Mouse (Mus musculus) frontal cortex, postnatal 14 days (tissue): ENCODE data around the gene Lrrc27.

Source experiments
- DNase-seq, 2 experiments: peaks; one replicate each; pipeline ENCODE4 v3.0.0; 2022; ENCODE audit warnings: low spot score in 2 of 2

The Lrrc27 gene

DNA sequence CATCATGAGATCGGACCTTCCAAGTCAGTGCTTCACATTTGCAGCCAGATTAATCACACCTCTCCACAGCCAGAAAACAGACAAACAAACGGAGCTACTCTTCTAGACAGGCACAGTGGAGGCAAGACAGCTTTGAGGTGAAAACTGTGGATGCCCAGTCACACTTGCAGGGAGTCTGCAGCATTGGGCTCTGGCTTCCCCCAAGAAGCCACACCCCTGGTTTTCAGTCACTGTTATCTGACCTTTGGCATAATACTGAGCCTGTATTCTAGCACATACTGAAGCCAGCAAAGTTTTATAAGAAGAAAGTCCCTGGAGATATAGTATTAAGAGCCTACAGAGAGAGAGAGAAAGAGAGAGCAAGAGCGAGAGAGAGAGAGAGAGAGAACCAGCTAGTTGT, 26.6 kb downstream of the Lrrc27 start:
- no peak for DNase-seq

DNA sequence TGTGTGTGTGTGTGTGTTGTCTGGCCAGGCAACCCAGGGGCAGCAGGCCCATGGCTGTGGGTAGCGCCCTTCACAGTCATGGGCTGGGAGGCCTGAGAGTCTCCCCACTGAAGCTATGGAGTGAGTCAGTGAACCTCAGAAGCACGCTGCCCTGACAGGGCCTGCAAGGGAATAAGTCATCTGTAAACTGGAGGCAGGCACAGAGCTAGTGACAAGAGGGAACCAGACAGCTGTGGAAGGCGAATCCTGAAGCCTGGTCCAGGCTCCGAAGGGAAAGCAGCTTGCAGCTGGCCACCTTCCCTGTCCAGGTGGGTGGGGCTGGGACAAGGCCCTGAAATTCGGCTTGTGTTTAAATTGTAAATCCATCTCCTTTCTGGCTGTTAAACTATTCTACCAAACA, 33.3 kb downstream of the Lrrc27 start:
- DNase-seq, result no peak

DNA sequence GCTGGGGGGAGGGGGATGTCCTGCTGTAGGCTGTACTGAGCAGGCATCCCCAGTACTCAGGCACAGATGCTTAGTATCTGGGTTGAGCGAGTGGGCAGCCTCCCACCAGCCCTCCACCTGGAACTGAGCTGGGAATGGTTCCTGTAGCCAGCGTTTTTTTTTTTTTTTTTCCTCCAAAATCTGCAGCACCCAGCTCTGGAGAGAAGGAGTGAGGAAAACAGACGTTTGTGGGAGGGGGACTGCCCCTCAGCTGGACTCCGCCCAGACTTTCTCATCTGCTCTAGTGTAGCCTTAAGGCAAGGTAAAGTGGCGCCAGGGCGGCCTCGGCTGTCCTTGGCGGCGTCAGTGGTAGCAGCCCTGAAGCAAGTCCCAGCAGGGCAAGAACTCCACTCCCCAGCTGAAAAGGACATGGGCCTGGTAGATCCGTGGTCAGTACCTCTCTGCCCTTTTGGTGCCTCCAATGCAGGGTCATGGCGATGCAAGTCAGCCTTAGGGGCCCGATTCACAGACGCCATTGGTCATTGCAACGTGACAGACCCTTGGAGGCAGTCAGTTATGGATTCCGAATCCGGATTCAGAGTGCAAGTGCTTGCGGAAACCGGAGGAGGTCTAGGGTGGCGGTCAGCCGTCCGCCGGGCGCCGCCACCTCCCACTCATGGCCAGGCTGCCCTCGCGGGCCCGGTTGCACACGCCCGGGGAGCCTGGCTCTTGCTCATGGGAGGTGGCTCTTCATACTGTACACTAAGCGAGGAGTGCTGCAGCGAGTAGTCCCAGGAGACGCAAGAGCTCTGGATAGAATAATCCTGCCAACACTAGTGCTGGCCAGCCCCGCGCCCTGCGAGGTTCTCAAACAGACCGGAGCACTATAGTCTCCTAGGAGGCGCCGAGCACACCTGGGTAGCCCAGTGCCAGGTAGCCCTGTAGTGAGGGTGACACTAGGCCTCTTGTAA, 34.4 kb downstream of the Lrrc27 start:
- peak in 1 of 2 experiments; percentile 27 for DNase-seq

DNA sequence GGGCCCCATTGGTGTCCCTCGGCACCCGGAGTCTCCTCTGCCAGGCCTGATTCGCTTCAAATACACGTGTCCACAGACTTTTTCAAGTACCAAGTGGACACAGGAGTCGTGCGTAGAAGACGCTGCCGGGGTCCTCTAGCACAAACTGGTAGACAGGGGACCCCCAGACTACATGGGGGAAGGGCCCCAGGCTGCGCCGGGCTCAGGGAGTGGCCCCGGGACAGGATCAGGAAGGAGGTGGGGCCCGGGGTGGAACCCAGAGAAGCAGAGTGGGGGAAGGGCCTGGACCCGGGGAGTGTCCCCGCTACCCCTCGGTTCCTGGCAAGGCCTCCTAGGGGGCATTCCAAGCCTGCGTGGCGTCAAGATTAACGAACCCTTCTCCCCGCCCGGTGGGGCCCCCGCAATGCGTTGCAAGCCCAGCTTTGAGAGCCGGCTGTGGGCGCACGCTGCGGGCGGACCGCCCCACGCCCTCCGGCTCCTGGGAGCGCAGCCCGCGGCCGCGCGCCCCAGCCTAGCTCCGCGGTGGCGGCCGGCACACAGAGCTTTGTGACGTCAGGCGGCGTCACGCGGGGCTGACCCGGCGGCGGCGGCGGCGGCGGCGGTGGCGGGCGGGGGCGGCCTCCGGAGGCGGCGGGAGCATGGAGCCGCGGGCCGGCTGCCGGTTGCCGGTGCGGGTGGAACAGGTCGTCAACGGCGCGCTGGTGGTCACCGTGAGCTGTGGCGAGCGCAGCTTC, 35.3 kb downstream of the Lrrc27 start, which contains the start of gene Pwwp2b:
Pwwp2b (plus strand) TSS at position 602 of the 734 bp plus-strand sequence.
- peak in 1 of 2 experiments; percentile 51 for DNase-seq

DNA sequence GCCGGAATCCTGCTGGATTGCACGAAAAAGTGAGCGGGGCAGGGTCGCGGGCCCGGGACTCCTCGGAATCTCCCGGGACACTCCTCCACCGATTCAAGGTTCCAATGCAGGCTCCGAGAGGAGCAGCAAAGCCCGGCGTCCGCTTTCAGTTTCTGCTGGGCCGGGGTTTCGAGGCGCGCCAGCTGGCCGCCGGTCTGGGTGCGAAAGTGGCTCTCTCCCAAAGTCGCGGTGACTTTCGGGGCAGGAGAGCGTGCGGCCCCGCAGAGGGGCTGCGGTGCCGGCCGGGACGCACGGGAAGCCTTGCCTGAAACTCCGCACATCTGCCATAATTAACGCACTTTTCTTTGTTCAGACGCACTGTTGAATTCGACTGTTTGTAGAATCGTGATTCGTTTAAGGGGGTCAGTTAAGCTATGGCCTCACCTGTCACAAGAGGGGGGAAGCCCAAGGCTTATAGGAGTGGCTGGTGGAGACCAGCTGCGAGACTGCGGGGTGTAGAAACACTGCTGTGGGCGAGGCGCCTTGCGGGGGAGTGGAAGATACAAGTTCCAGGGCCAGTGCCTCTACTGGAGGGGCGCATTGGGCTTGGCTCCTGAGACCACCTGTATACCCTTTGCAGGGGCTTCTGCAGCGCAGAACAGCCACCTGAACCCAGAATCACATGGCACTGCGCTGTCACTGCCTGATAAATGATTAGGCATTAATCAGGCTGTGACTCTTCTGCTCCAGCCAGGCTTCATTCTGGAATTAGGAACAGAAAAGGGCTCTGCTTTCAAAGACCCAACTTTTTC, 36.0 kb downstream of the Lrrc27 start:
- no peak for DNase-seq

DNA sequence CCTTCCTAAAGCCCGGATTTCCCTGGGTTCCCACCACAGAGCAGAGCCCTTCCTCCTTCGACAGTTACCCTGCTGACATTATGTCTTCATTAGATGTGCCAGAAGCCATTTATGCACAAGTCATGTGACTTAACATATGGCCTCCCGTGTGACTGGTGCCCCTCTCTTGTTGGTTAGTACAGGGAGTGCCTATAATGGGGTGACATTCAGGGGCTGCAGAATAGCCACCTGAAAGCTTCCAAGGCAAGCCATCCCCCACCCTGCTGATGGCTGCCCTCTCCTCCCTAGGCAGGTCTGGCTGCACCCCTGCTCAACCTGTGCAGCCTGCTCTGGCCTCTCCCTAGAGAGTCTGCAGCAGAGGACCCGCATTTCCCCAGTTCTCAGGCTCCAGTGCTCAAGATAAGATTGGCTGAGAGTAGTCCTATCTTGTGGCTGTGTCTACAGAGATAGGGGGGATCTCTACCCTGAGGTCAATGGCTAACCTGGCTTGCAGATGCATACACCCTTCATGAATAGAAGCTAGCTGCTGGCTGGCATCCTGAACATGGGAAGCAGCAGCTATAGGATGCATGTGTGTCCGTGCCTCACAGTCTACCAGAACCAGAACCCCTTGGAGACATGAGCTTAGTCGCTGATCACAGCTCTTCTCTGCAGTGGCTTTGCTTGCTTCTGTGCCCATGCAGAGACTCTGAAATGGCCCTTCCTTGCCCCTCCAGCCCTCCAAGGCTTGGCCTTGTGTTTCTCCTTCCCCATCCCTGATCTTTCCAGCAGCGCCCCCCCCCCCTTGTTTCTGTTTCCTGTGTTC, 36.8 kb downstream of the Lrrc27 start:
- DNase-seq, result no peak

DNA sequence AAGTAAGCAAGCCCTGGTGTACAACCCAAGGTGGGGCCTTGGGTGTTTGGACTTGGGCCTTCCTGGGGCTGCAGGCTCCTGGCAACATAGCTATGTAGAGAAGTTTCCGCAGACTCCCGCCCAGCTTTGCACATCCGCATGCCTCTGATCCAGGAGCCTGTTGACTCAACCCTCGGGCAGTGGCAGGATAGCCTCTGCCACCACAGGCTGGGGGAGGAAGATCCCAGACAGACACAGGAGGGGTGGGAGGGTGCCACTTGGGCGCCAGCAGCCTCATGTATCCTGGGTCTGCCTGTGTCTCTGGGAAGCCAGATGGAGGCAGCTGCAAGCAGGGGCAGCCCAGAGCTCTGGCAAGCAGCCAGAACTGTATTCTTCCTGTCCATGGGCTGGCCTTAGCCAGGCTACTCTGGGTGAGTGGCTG, 39.1 kb downstream of the Lrrc27 start:
- no peak for DNase-seq

DNA sequence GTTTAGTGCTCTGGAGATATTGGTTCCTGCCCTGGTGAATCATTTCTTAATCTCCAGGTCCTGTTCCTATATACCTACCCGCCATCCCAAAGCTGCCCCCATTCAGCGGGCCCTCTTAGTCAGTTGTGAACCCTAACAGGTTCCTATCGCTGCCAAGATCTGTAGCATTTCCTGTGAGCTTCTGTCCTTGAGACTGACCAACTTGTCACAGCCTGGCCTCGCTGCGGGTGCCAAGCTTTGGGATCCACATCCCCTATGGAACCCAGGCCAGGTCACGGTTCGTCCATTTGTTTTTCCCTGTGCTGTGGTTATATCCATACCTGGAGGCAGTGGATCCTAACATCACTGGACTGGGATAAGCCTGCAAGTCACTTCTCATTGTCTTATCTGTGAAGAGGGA, 39.8 kb downstream of the Lrrc27 start:
- no peak for DNase-seq

DNA sequence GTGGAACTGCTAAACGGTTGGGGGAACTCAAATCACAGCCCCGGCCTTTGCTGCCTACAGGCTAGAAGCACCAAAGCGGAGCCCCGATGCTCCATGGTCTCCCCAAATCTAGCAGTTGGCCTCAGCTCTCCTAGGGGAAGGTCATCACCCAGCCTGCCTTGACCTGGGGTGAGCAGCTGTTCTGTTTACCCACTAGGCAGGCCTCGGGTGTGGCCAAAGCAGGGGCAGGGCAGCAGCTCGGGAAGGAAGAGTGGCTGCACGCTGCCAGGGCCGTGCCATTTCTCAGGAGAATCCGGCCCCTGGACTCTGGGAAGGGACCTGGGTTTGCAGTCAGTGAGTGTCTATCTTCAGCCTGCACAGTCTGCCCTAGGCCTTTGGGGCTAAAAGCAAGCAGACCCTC, 40.2 kb downstream of the Lrrc27 start:
- DNase-seq, result no peak

DNA sequence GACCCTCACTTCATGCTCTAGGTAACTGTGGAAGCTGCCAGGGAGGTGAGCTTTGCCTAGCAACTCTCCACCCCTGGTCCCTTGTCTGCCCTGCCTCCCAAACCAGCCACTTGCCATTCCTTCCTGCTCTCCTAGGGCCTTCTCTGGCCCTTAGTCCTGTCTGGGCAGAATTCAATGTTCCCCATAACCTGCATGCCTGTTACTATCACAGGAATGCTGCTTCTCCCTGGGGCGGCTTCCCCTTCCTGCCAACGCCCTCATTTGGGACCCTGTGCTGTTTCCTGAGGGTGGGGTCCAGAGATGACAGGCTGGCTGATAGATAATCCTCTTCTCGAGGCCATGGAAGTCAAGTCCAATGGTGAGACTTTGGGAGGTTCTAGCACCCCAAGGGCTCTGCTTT, 40.7 kb downstream of the Lrrc27 start:
- DNase-seq, result no peak

DNA sequence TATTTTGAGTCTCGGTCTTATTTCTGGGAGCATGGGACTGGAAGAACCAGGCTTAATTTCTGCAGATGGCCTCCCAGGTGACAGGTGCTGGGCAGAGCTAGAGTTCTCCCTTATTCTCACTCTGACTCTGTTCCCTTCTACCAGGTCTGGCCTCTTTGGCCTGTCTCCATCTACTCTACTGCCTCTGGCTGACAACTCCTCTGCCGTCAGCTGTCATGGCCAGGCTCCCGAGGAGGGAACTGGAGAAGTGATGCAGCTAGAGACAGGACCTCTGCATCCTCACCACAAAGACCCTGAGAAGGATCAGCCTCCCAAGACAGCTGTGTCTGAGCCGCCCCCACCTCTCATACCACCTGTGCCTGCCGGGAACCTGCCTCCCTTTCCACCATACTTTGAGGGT, 41.8 kb downstream of the Lrrc27 start:
- DNase-seq, result no peak

DNA sequence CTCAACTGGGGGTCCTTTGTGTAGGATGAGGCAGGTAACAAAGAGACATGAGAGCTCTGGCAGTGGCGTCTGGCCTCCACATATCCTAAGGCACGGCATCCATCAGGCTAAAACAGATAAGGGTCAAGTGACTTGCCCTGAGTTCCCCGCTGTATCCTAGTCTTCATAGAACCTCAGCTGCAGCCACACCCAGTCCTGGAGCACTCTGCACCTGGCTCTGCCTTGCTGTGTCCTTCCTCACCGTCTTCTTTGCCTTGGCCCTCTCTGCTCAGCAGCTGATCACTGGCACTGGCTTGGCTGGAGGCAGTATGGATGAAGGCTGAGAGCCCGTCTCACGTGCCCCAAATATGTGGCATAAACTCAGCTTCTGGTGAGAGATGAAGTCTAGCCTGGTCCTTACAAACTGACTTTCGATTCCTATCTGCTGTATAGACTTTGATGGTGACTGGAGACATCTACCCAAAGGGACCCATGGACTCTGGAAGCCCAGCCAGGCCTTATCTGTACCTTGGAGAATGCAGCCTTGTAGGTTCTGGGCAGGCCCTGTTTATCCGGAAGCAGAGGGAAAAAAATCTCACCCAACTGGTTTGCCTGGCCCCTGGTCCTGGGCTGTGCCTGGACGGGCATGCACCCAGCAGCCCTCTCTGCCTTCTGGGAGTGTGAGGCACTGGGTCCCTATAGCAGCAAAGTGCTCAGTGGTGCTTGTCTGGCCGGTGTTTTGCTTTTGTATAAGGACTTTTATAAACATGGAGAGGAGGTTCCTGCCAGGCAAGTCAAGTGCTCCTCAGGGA, 45.2 kb downstream of the Lrrc27 start:
- no peak for DNase-seq

DNA sequence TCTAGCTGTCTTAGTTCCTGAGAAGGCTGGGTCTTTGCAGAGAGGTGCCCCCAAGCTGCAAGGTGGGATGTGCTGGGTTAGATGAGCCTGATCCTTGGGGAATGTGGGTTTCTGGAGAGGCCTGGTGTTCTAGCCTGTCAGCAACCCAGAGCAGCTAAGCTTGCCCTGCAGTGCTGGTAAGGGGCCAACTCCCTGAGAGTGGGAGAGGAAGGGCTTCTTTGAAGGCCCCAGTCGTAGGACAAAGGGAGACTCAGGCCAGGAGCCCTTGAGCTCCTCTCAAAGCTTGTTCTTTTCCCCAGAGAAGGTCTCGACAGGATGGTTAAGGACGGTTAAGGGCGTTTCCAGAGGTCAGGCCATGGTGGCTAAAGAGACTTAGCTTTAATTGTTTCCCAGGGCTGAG, 51.5 kb downstream of the Lrrc27 start:
- no peak for DNase-seq

DNA sequence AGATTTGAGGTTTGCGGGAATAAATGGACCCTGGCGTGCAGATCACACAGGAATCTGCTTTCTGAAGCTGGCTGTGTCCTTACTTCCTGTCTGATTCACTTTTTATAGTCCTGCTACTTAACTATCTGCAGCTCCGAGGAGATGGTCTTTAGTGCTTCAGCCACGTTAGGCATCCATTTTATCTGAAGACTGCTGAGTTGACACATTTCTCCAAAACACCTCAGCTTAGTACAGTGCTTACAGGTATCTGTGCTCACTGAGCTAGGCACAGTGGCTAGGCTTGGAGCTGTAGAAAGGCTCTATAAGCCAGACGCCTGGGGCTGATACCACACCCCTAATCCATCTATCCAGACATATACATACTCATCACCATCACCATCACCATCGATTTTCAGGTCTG, 52.8 kb downstream of the Lrrc27 start:
- no peak for DNase-seq

DNA sequence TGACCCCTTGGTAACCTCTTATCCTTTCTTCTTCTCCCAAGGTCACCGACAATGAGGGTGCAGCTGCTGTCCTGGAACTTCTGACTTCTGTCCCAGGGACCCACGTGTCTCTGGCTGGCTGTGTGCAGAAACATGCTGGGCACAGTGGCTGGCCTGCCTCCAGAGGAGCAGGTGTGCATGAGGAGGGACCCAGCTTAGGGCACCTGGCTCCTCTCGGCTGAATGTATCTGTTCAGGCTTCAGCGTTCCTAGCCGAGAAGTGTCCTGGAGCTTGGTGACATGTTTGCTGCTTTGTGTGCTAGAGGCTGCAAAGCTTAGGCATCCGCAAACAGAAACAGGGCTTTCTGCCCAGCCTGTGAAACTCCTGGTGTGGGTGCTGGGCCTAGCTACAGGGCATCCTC, 53.6 kb downstream of the Lrrc27 start:
- DNase-seq, result no peak

DNA sequence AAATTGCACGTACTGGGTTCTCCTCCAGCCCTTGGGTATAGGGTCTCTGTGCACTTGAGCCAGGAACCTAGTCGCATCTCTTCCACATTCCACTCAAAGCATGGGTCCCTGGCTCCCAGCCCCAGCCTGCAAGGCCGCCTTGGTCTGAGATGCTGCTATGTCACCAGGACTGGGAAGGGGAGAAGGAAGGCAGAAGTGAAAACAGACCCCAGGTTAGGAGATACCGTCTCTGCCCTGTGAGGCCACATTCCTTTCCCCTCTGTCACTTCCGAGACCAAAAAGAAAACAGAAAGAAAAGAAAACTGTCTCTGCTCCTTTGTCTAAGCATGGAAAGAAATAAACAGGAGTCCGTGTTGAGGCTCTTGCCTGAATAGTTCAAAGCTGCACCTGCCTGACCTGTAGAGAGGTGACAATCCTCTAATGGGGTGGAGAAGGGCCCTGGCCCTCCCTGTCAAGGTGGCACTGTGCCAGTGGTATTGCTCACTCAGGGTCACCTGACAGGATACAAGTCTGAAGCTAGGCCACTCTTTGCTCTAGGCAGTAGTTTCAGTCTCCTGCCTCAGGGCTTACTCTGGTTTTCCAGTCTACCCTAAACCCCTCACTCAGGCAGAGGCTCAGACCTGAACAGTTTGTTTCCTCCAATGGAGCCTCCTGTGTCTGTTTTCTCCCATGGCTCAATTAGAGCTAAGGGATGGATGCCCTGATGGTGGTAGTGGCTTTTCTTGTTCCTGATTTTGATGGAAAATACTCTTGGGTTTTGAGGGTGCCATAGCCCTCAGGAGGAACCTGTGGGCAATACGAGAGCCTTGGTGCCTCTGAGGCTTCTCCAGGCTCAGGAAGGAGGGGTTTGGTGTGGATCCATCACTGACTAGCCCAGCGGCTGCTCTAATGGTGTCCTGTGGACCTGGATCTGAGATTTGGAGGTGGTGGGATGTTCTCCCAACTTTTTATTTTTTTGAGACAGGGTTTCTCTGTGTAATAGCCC, 54.4 kb downstream of the Lrrc27 start:
- no peak for DNase-seq

DNA sequence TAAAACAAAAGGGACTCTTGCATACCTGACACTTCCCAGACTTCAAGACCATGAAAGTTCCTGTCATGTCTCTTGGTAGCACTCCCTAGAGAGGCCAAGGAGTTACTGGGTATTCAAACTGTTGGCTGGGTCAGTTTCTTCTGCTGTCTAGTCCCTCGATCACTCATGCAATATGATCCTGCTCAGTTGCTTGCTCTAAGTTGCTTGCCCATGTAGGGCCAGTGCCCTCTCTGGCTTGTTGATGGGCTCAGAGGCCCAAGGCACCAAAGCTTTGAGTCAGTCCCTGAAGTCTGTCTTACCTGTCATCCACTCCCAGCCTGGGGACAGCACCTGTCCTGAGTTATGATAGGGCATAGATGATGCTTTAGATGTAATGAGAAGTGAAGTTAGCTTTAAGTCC, 58.0 kb downstream of the Lrrc27 start:
- DNase-seq, result no peak

DNA sequence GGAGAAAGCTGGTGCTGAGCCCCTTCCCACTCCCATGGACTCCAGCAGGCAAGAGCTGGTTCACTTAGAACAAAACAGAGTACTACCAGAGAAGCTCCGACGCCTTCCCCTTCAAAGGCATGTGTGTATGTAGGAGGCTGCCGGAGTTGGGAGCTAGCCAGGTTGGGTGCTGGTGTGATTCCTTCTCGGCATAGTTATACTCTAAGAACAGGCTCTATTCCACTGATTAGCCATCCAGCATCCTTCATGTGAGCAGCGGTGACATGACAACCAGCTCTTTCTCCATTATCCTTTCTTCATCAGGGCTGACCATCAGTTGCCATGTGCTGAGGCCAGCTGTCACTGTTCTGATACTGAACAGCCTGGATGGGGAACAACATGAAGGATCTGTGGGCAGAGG, 59.1 kb downstream of the Lrrc27 start:
- DNase-seq, result peak in 1 of 2 experiments; percentile 58
